Comparison of ENCODE assay signal across 10 mouse cellular contexts in the genomic region with DNA sequence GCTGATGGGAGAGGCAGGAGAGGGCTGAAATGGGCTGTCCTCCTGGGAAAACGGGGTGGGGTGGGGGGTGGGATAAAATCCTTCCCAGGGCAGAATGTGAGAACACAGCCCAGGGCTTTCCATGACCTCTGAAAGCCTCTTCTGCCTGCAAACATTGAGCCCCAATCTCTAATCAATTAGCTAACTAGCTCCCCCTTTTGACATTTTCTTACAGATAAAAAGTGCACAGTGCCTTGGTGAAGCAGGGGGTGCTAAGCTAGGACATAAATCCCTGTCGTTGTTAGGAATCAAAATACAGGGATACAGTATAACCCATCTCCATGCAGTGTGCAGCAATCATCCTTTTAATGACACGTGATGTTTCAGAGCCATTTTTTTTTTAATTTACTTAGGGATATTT.
DNase-seq lines count a peak whose midpoint lies in the region; ATAC-seq lines count a peak whose summit lies in the region.
"Had no signal": no experiment of that assay in that cellular context is flagged by ENCODE, and none has a peak within 500 bp of the region (broad histone marks: within the 10 kb centered on the region; RNA-seq: fewer than 3 reads in every experiment).

No protein-coding gene starts in this region.

- ATAC-seq in hindbrain, embryonic 11.5 days (ENCODE audit: low FRiP score): no peak
- no peak for ATAC-seq in hindbrain, embryonic 14.5 days (ENCODE audit: low FRiP score)
- no peak for ATAC-seq in cerebellum, adult (ENCODE audit: insufficient number of reproducible peaks, low FRiP score, low TSS enrichment)

- peak; percentile 4 for DNase-seq in hindbrain, embryonic 11.5 days (ENCODE audit: low spot score)
- DNase-seq in hindbrain, embryonic 14.5 days (ENCODE audit: low spot score): no peak
- peak; percentile 10 for DNase-seq in lung, postnatal 36 days
- no peak for DNase-seq in lung, adult 18-20 months
- peak; percentile 14 for DNase-seq in embryo, embryonic 9.5 days (ENCODE audit: extremely low spot score)
- peak; percentile 16 for DNase-seq in retina, embryonic 14.5 days (ENCODE audit: low spot score)
- no peak for DNase-seq in cerebellum, adult 8-10 months
- DNase-seq: heart, postnatal 14 days; liver, embryonic 13.5 days had no signal

- H3K36me3 ChIP-seq in hindbrain, embryonic 11.5 days (ENCODE audit: control insufficient read depth, insufficient read depth, low read length): no peaks in the 10 kb centered on the region
- H3K36me3 ChIP-seq in hindbrain, embryonic 14.5 days (replicated peaks; ENCODE audit: control insufficient read depth, insufficient read depth): no peaks in the 10 kb centered on the region
- H3K36me3 ChIP-seq: liver, embryonic 13.5 days had no signal

- H3K4me1 ChIP-seq in hindbrain, embryonic 11.5 days (replicated peaks; ENCODE audit: control insufficient read depth, insufficient read depth, low read length): 0 out of 2 replicates have a peak, but pooled peaks cover 2% of the 10 kb centered on the region
- no peaks in the 10 kb centered on the region for H3K4me1 ChIP-seq in hindbrain, embryonic 14.5 days (replicated peaks; ENCODE audit: control insufficient read depth, insufficient read depth, low read length)
- H3K4me1 ChIP-seq: liver, embryonic 13.5 days had no signal

- WGBS in hindbrain, embryonic 11.5 days: 27% methylated on average over 3 of the region's 3 CpGs
- 18% methylated on average over 3 of the region's 3 CpGs for WGBS in hindbrain, embryonic 14.5 days

- no peak overlapping the region for H3K9ac ChIP-seq in hindbrain, embryonic 11.5 days (ENCODE audit: low read depth, low read length)
- no peak overlapping the region for H3K9ac ChIP-seq in hindbrain, embryonic 14.5 days
- H3K9ac ChIP-seq: liver, embryonic 13.5 days had no signal

- no peak overlapping the region for H3K4me3 ChIP-seq in hindbrain, embryonic 11.5 days (ENCODE audit: low read depth, low read length)
- H3K4me3 ChIP-seq in hindbrain, embryonic 14.5 days (replicated peaks; ENCODE audit: low read length): no peak overlapping the region
- H3K4me3 ChIP-seq: liver, embryonic 13.5 days had no signal

- H3K27ac ChIP-seq in hindbrain, embryonic 11.5 days (ENCODE audit: low read depth, low read length): no peak overlapping the region
- H3K27ac ChIP-seq in hindbrain, embryonic 14.5 days: no peak overlapping the region
- H3K27ac ChIP-seq: liver, embryonic 13.5 days had no signal

- H3K27me3 ChIP-seq in hindbrain, embryonic 11.5 days (ENCODE audit: control insufficient read depth, insufficient read depth, low read length): no peaks in the 10 kb centered on the region
- H3K27me3 ChIP-seq in hindbrain, embryonic 14.5 days (ENCODE audit: control insufficient read depth, insufficient read depth, low read length): no peaks in the 10 kb centered on the region
- H3K27me3 ChIP-seq: liver, embryonic 13.5 days had no signal

- no peaks in the 10 kb centered on the region for H3K9me3 ChIP-seq in hindbrain, embryonic 11.5 days (ENCODE audit: control insufficient read depth, low read length)
- H3K9me3 ChIP-seq in hindbrain, embryonic 14.5 days (ENCODE audit: control insufficient read depth, low read length): no peaks in the 10 kb centered on the region
- H3K9me3 ChIP-seq: liver, embryonic 13.5 days had no signal

- no peak overlapping the region for H3K4me2 ChIP-seq in hindbrain, embryonic 11.5 days (replicated peaks; ENCODE audit: low read depth, low read length)
- H3K4me2 ChIP-seq in hindbrain, embryonic 14.5 days (replicated peaks): no peak overlapping the region
- H3K4me2 ChIP-seq: liver, embryonic 13.5 days had no signal

Comparison
In these comparisons a context has a peak if more than half of its experiments do, and no peak if none do; other contexts are left out.
1. DNase-seq: peak in hindbrain, embryonic 11.5 days (single experiment), lung, postnatal 36 days (single experiment), embryo, embryonic 9.5 days (single experiment) and retina, embryonic 14.5 days (single experiment); none in hindbrain, embryonic 14.5 days (single experiment), lung, adult 18-20 months (0 of 2) and cerebellum, adult 8-10 months (single experiment).